13 mouse cellular contexts compared by ENCODE assay signal in the genomic region with DNA sequence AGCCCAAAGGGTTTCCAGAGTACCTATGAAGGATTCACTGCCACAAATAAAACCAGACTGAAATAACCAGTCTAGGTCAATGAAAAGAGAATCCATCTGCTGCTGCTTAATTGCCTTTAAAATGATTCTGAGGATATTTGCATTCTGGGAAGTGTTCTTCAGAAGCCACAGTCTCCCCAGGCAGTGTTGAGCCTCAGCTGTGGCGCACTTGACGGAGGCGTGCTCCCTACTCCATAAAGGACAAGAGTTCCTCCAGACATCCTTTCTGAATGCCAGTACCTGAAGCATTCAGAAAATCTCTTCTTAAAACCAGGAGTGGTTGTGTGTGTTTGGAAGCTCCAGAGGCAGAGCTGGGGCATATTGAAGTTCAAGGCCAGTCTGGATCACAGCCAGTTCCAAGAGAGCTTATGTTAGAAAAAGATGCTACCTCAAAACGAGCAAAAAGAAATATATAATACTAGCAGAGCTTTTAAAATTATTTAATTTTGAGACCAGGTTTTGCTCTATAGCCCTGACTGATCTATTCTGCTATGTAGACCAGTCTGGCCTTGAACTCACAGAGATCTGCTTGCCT.
DNase-seq lines count a peak whose midpoint lies in the region; ATAC-seq and TF ChIP-seq lines count a peak whose summit lies in the region.
"Had no signal": no experiment of that assay in that cellular context is flagged by ENCODE, and none has a peak within 500 bp of the region (broad histone marks: within the 10 kb centered on the region; RNA-seq: fewer than 3 reads in every experiment).

No protein-coding gene starts in this region.

- H3K4me2 ChIP-seq in forebrain, embryonic 11.5 days (ENCODE audit: low read depth, low read length, severe bottlenecking): no peak overlapping the region
- H3K4me2 ChIP-seq in forebrain, postnatal 0 days (ENCODE audit: low read depth): no peak overlapping the region
- no peak overlapping the region for H3K4me2 ChIP-seq in liver, postnatal 0 days (ENCODE audit: low read depth, low read length)
- no peak overlapping the region for H3K4me2 ChIP-seq in liver, embryonic 12.5 days
- no peak overlapping the region for H3K4me2 ChIP-seq in forebrain, embryonic 15.5 days (replicated peaks)
- H3K4me2 ChIP-seq: embryonic facial prominence, embryonic 13.5 days; stomach, embryonic 15.5 days had no signal

- H3K9me3 ChIP-seq in forebrain, embryonic 11.5 days (ENCODE audit: control insufficient read depth, low read length): no peaks in the 10 kb centered on the region
- H3K9me3 ChIP-seq in forebrain, postnatal 0 days (ENCODE audit: low read length): no peaks in the 10 kb centered on the region
- H3K9me3 ChIP-seq in liver, postnatal 0 days (ENCODE audit: low read length): no peaks in the 10 kb centered on the region
- H3K9me3 ChIP-seq in liver, embryonic 12.5 days (replicated peaks): no peaks in the 10 kb centered on the region
- no peaks in the 10 kb centered on the region for H3K9me3 ChIP-seq in forebrain, embryonic 15.5 days
- H3K9me3 ChIP-seq: embryonic facial prominence, embryonic 13.5 days; stomach, embryonic 15.5 days had no signal

- TF ChIP-seq CTCF in forebrain, postnatal 0 days (IDR thresholded peaks at IDR 0.05; ENCODE audit: low read depth): no peak
- TF ChIP-seq CTCF in liver, postnatal 0 days (IDR thresholded peaks at IDR 0.05; ENCODE audit: low read depth): no peak

- TF ChIP-seq EP300 in liver, postnatal 0 days (IDR thresholded peaks at IDR 0.05; ENCODE audit: low read depth): no peak

- peaks cover 3% of the 10 kb centered on the region for H3K4me1 ChIP-seq in forebrain, embryonic 11.5 days (replicated peaks; ENCODE audit: control insufficient read depth, insufficient read depth, low read length)
- 0 out of 2 replicates have a peak, but pooled peaks cover 3% of the 10 kb centered on the region for H3K4me1 ChIP-seq in forebrain, postnatal 0 days (ENCODE audit: insufficient read depth)
- H3K4me1 ChIP-seq in liver, postnatal 0 days (ENCODE audit: insufficient read depth): peaks cover 5% of the 10 kb centered on the region; the same call in 1 of the 2 replicates
- no peaks in the 10 kb centered on the region for H3K4me1 ChIP-seq in liver, embryonic 12.5 days
- H3K4me1 ChIP-seq in forebrain, embryonic 15.5 days: peaks cover 9% of the 10 kb centered on the region
- H3K4me1 ChIP-seq: embryonic facial prominence, embryonic 13.5 days; stomach, embryonic 15.5 days had no signal

- ATAC-seq in forebrain, embryonic 11.5 days (replicated peaks; ENCODE audit: low FRiP score): no peak
- ATAC-seq in forebrain, postnatal 0 days: no peak
- ATAC-seq in liver, postnatal 0 days: no peak
- no peak for ATAC-seq in liver, embryonic 12.5 days
- no peak for ATAC-seq in forebrain, embryonic 15.5 days (replicated peaks)
- ATAC-seq: hindbrain, postnatal 0 days had no signal

- 84% methylated on average over 4 of the region's 4 CpGs for WGBS in forebrain, embryonic 11.5 days
- WGBS in forebrain, postnatal 0 days: 64% methylated on average over 4 of the region's 4 CpGs
- WGBS in liver, postnatal 0 days (ENCODE audit: insufficient replicate concordance): 80% methylated on average over 4 of the region's 4 CpGs
- WGBS in liver, embryonic 12.5 days (ENCODE audit: insufficient replicate concordance): 77% methylated on average over 4 of the region's 4 CpGs
- 66% methylated on average over 4 of the region's 4 CpGs for WGBS in forebrain, embryonic 15.5 days

- no peak overlapping the region for H3K4me3 ChIP-seq in forebrain, embryonic 11.5 days (ENCODE audit: low read depth, low read length)
- no peak overlapping the region for H3K4me3 ChIP-seq in forebrain, postnatal 0 days (ENCODE audit: low read depth, low read length)
- H3K4me3 ChIP-seq in liver, postnatal 0 days (ENCODE audit: low read depth, low read length): no peak overlapping the region
- H3K4me3 ChIP-seq in liver, embryonic 12.5 days: no peak overlapping the region
- H3K4me3 ChIP-seq in forebrain, embryonic 15.5 days: no peak overlapping the region
- H3K4me3 ChIP-seq: embryonic facial prominence, embryonic 13.5 days; stomach, embryonic 15.5 days had no signal

- no peak overlapping the region for H3K27ac ChIP-seq in forebrain, embryonic 11.5 days (ENCODE audit: low read depth, low read length)
- no peak overlapping the region for H3K27ac ChIP-seq in forebrain, postnatal 0 days (ENCODE audit: low read depth, low read length)
- H3K27ac ChIP-seq in liver, postnatal 0 days (ENCODE audit: low read depth): peak overlapping the region; percentile 66; the same call in 1 of the 2 replicates
- H3K27ac ChIP-seq in liver, embryonic 12.5 days: no peak overlapping the region
- peak overlapping the region; percentile 46; the same call in 1 of the 2 replicates for H3K27ac ChIP-seq in forebrain, embryonic 15.5 days (replicated peaks)
- H3K27ac ChIP-seq: embryonic facial prominence, embryonic 13.5 days; hindbrain, postnatal 0 days; stomach, embryonic 15.5 days had no signal

- H3K36me3 ChIP-seq in forebrain, embryonic 11.5 days (ENCODE audit: control insufficient read depth, insufficient read depth, low read length): no peaks in the 10 kb centered on the region
- H3K36me3 ChIP-seq in forebrain, postnatal 0 days (ENCODE audit: insufficient read depth): no peaks in the 10 kb centered on the region
- H3K36me3 ChIP-seq in liver, postnatal 0 days (replicated peaks; ENCODE audit: insufficient read depth, low read length): peaks cover 6% of the 10 kb centered on the region; the same call in 1 of the 2 replicates
- H3K36me3 ChIP-seq in liver, embryonic 12.5 days: no peaks in the 10 kb centered on the region
- no peaks in the 10 kb centered on the region for H3K36me3 ChIP-seq in forebrain, embryonic 15.5 days
- H3K36me3 ChIP-seq: stomach, embryonic 15.5 days had no signal

- no peaks in the 10 kb centered on the region for H3K27me3 ChIP-seq in forebrain, embryonic 11.5 days (ENCODE audit: control insufficient read depth, insufficient read depth, low read length)
- no peaks in the 10 kb centered on the region for H3K27me3 ChIP-seq in forebrain, postnatal 0 days (ENCODE audit: insufficient read depth, low read length)
- no peaks in the 10 kb centered on the region for H3K27me3 ChIP-seq in liver, postnatal 0 days (ENCODE audit: insufficient read depth, low read length)
- H3K27me3 ChIP-seq in liver, embryonic 12.5 days (replicated peaks): no peaks in the 10 kb centered on the region
- H3K27me3 ChIP-seq in forebrain, embryonic 15.5 days: no peaks in the 10 kb centered on the region
- H3K27me3 ChIP-seq: embryonic facial prominence, embryonic 13.5 days; stomach, embryonic 15.5 days had no signal

- intact Hi-C loops in heart, postnatal 36 days (cut with DNase I): no loop called here

- H3K9ac ChIP-seq in forebrain, embryonic 11.5 days (ENCODE audit: low read length): no peak overlapping the region
- no peak overlapping the region for H3K9ac ChIP-seq in forebrain, postnatal 0 days
- H3K9ac ChIP-seq in liver, postnatal 0 days (replicated peaks): no peak overlapping the region
- no peak overlapping the region for H3K9ac ChIP-seq in liver, embryonic 12.5 days
- H3K9ac ChIP-seq in forebrain, embryonic 15.5 days (replicated peaks): no peak overlapping the region
- H3K9ac ChIP-seq: embryonic facial prominence, embryonic 13.5 days; stomach, embryonic 15.5 days had no signal

- DNase-seq in forebrain, embryonic 11.5 days (ENCODE audit: low spot score): peak; percentile 15
- no peak for DNase-seq in forebrain, postnatal 0 days
- no peak for DNase-seq in liver, postnatal 0 days
- peak; percentile 44 for DNase-seq in adrenal gland, adult 2 months
- no peak for DNase-seq in heart, postnatal 36 days
- no peak for DNase-seq in kidney, postnatal 10 days
- DNase-seq: kidney, adult 8-10 months; thymus, postnatal 25 days had no signal

Comparison
In these comparisons a context has a peak if more than half of its experiments do, and no peak if none do; other contexts are left out.
1. DNase-seq: peak in forebrain, embryonic 11.5 days (single experiment) and adrenal gland, adult 2 months (single experiment); none in forebrain, postnatal 0 days (single experiment), liver, postnatal 0 days (single experiment), heart, postnatal 36 days (0 of 2) and kidney, postnatal 10 days (single experiment).
2. H3K27ac ChIP-seq: peak in liver, postnatal 0 days (single experiment) and forebrain, embryonic 15.5 days (single experiment); none in forebrain, embryonic 11.5 days (single experiment), forebrain, postnatal 0 days (single experiment) and liver, embryonic 12.5 days (single experiment).